Mouse (Mus musculus) brain, embryonic 14.5 days (tissue): ENCODE measurements at regions not wholly inside any gene's neighbourhood (a gene's known extent, or its start where the extent isn't known, plus 50 kb on each side); places are given as distances from the start of the nearest gene placed in this dataset.

Experiments
- CTCF ChIP-seq: fragments of 200-500 bp; IDR thresholded peaks from 2 replicates; pipeline ENCODE4 v1.5.1; 2012; ENCODE audit warnings: inconsistent platforms, mild to moderate bottlenecking, moderate library complexity, borderline replicate concordance; ENCODE audit not compliant: insufficient read depth, insufficient read length; ENCODE audit errors: extremely low read depth
- POLR2A ChIP-seq: fragments of 200-500 bp; IDR thresholded peaks from 2 replicates; pipeline ENCODE4 v1.6.1; 2012; ENCODE audit warnings: mild to moderate bottlenecking, inconsistent platforms, borderline replicate concordance; ENCODE audit not compliant: poor library complexity, insufficient read depth, insufficient read length, severe bottlenecking; ENCODE audit errors: extremely low read depth

GRCm38 (mm10) chr15:74283172-74283534, 353.0 kb downstream of the Mroh4 start:
- TF ChIP-seq CTCF, result 0 out of 2 replicates have a peak, but pooled peaks have one; percentile 1
- no peak for TF ChIP-seq POLR2A
